Mouse (Mus musculus): ENCODE results near the gene Dmrta2.

GRCm38 (mm10) chr4:109973991-109974654, 3.7 kb upstream of the Dmrta2 start:
- TF ChIP-seq CTCF (IDR thresholded peaks at IDR 0.05; ENCODE audit: extremely low read depth, insufficient read length, insufficient replicate concordance, low read depth, low read length), result no peak
- no peak for TF ChIP-seq POLR2A (IDR thresholded peaks at IDR 0.05; ENCODE audit: low read depth, low read length)

Data from small intestine, adult 2 months (tissue).